Mouse (Mus musculus) 416B (cell line): Measurements from ENCODE around the gene Commd9.
A peak's percentile ranks its signal among the peaks of the same experiment; 100 is the strongest.

Experiments
- DNase-seq: peaks from one replicate; pipeline ENCODE4 v3.0.0; 2011; ENCODE audit warnings: low read depth

Commd9 gene

DNA sequence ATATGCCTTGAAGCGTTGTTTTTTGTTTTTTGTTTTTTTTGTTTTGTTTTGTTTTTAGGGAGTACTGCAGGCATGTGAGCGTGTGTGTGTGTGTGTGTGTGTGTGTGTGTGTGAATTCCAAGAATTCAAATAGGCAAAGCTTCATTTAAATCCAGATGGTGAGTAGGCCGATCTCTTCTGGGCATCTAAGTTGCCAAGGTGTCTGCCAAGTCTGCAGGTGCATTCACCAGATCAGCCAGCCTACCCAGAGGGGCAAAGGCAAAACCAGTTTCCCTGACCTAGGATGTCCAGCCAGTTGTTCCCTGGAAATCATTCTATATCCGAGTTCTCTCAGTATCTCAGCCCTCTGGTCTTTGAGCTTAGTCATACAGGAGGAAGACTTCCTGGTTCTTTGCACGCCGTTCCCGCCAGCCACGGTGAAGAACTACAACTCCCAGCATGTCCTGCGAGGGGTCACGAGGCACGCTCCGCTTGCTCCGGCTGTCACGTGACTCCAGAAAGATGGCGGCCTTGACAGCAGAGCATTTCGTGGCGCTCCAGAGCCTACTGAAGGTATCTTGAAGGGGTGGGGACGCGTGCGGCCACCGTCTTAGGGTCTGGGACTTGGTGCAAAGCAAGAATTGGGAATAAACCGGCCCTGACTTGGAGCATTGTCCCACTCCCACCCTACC is at the start of gene Commd9:
Commd9 (plus strand) TSS at position 480 of the 671 bp plus-strand sequence.
- DNase-seq, result peak; percentile 97

DNA sequence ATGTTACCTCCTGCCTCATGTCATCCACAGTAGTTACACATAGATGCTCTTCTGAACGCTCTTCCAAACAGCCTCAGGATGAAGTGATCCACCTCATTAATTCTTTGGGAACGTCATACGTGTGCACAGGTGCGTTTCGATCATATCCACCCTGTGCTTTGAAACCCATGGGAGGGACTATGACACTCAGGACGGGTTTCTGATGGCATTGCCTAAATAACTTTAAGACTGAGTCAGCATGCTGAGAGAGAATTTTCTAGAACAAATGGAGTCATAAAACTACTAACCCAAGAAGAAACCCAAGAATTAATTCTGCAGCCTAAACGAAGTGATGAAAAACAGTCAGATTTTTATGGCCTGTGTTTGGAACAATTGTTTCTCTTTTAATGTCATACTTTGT is 43.3 kb upstream of the Commd9 start:
- DNase-seq, result no peak

DNA sequence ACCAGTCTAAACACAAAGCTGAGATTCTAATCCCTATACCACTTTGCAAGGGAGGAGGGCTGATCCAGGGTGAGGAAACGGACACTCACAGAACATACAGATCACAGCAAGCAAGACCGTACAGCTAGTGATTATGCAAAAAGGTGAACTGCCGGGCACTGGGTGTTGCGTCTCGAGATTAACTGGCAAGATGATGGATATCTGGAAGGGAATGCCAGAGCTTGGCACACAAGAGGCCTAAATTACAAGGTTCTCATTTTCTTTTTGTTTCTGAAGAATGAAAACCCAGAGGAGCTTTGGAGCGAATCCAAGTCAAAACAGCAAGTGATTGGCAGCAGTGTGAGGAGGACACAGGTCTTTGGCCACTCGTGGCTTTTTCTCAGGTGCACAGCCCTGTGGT is 31.3 kb upstream of the Commd9 start:
- DNase-seq, result no peak

DNA sequence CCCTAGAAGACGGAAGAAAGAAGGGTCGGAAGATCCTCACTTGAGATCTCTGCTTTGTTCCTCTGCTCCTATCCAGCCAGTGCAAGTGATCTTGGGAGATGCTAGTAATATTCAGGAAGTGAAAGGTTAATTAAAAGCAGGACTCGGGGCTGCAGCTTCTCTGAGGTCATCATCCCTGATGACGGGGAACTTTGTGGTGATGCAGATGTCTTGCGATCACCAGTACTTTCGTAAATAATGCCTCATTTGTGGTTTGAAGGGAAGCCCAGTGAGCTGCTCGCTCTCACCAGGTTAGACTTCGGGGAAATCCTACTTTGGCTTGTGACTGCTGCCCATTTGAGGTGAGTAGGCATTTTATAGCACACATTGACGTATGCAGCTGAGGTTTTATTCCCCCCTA is 29.9 kb upstream of the Commd9 start:
- DNase-seq, result no peak

DNA sequence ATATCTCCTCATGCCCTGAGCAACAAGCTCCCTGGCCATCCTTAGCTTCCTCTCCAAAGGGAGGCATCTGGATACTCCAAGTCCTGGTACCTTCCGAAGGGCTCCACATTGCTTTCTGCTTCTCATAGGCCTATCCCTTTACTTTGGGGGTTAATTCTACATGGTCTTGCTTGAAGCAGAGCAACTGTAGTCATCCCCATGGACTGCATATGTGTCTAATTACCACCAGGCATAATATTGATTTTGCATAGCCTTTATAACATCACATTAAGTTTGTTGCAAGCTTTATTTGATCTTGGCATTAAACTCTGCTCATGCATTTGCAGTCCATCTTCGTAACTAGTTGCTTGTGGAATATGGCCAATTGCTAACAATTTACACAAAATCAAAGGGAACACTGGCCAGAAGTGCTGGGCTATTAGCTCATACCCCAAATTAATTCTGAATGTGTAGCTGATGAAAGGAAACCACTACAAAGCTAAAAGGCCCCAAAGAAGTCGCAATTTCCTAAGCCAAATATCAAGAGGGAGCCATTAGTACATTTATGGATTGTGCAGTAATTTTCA is 25.0 kb upstream of the Commd9 start:
- no peak for DNase-seq

DNA sequence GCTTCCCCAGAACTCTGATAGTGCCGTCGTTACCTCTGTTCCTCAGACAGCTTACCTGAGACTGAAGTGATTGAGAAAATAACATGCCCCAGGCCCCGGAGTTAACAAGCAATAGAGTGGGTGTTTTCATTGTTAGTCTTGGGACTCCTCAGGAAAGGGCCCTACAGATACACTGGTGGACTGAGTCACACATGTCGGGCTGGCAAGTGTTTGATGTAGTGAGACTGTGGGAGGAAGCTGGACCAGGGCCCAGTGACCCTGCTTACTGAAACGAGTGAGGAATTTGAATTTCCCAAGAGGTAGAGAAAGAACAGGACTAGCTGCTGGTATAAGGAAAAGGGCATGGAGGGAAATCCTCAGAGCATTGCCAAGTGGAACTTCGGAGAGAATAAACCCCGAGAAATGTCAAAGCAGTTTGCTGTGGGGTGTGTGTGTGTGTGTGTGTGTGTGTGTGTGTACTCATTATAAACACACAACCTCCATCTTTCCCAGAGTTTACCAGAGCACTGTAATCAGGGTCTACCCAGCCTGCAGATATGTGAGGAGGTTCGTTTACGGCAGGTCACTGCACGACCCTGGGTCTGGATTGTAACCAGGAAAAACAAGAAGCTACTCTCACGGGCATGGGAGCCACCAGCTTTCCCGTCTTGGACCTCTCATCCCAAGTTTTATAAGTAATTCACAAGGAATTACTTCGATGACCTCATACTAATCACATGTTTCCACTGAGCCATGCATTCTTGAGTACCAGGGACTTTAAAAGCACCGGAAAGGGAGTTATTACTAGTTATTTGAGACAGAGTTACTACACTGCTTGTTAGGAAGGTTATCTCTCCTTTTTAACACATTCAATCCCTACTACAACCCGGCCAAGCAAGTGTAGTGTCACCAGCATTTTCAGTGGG is 23.6 kb upstream of the Commd9 start:
- DNase-seq, result no peak

DNA sequence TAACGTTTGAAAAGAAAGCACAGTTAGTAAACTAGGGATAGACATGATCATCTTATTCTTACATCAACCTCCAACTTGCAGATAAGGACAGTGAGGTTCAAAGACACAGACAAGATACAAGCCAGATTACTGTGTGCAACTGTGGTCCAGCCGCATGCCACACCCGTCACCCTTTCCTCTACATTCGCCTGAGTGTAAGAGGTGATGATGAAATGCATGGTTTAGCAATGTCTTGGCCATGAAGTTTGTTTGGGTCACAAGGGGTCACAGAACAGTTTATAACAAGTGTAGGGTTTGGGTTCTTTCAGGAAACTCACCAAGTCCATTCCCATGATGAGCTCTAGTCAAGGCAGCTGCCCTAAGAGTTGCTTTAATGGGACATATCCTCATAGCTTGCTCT is 17.4 kb upstream of the Commd9 start:
- peak; percentile 72 for DNase-seq

DNA sequence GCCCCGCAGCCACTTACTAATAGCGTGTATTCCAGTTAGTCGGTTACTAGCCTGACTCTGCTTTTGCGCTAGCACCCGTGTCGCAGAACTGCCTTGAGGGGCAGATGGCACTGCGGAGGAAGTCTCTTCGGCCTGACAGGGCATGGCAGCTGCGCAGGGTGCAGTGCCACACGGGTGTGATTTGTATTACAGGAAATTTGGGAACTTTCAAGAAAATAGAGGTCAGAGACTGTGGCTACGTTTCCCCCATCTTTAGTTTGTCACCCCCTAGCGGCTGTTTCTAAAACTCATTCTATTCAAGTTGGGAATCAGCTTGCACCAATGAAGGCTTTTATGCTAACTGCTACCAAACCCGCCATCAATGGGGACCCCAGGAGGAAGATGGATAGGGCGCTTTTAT is 14.9 kb upstream of the Commd9 start:
- peak; percentile 51 for DNase-seq

DNA sequence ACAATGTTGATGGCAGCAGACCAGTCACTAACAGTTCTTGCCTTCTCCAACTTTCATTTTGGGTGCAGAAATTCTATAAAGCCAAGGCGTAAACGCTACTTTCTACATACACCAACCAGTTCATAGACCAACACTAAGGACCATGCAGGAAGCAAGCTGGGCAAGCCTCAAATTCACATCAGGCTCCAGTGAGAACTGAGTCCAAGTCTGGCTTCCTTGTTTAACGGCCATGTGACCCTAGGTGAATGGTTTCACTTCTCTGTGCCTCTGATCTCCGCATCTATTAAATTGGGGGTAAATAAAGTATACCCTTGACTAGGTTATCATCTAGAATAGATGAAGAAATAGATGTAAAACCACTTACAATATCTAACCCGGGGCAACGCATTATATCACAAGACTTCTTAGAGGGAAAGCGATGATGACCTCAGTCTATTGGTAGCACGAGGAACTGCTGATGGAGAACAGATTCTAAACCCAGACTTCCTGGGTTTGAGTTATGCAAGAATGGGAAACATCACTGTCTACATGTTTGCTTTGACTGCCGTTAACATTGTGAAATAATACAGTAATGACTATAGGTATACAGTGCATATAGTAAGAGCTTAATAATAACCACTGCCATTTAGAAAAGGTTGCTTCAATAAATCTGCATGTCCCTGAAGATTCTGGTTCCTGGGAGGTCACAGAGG is 4.4 kb upstream of the Commd9 start:
- peak; percentile 54 for DNase-seq

DNA sequence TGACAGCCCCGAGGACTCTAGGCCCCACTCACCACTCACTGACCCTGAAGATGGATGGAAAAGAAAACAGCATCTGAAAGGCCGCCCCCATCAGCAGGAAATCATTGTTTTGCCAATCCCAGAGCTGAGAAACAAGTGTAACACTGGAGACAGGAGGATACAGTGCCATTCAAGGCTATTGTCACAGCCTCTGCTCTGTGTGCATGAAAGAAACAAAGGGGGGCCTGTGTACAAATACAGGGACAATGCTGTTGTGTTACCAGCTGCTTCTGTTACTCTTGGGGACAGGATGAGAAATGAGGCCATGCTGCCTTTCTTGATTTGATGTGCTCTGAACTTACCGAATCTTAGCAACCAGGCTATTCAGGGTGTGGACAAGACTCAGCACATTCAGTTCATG is 3.0 kb upstream of the Commd9 start, which contains the start of gene Prr5l:
Prr5l (minus strand) TSS at position 30 of the 400 bp plus-strand sequence.
- no peak for DNase-seq

DNA sequence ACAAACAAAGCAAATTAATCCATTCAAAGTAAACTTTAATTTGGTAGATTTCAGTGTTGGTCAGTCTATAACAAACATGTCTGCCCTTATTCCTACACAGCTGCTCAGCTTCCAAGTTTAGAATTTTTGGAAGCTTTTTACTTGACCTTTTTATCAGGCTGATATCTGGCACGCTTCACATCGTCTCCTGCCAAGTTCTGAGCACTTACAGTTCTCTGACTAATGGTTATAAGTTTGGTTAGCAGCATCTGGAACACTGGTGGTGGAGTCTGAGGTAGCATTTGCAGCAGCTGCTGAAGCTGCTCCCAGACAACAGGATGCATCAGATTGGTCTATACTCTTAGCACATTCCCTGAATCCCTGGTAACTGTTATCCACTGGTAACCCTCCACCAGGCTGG is 1.8 kb upstream of the Commd9 start:
- DNase-seq, result no peak

DNA sequence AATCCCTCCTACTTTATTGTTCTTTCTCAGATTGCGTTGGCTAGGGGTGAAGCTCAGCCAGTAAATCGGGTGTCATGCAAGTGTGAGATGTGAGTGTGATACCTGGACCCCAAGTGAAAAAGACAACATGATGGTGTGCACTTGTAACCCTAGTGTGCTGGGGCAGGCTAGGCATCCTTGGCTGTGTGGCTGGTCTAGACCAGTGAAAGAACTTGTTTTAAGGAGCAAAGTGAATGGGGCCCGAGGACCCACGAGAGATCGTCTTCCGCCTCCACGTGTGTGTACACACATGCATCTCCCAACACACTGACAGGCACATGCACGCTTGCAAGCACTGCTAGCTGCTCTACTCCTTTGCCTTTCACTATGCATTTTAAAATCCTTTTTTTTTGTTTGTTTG is 2.8 kb downstream of the Commd9 start:
- no peak for DNase-seq

DNA sequence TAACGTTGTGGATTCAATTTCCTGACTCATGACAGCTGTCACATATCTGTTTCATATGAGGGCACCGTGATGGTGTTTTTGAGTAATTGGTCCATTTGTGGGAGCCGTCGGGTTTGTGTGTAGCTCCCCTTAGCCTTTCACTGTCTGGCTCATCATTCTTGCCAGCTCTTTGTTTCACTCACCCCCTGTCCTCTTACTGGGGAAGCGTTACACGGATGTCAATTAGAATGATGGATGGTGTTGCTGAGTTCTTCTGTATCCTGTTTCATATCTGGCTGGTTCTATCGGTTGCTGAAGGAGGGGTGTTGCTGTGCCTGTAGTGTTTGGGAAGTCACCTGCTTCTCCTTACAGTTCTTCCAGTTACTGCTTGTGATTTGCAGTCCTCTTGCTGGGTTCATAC is 5.1 kb downstream of the Commd9 start:
- DNase-seq, result no peak

DNA sequence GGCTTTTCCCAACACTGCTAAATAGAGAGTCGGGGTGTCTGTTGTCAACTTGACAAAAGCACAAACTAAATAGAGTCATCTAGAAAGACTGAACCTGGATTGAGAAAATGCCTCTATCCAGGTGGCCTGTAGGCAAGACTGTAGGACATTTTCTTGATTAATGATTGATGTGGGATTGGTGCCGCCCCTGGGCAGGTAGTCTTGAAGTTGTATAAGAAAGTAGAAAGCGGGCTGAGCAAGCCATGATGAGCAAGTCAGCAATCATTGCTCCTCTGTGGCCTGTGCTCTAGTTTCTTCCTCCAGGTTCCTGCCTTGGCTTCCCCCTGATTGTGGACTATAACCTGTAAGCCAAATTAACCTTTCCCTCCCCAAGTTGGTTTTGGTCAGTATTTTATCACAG is 8.1 kb downstream of the Commd9 start:
- no peak for DNase-seq

DNA sequence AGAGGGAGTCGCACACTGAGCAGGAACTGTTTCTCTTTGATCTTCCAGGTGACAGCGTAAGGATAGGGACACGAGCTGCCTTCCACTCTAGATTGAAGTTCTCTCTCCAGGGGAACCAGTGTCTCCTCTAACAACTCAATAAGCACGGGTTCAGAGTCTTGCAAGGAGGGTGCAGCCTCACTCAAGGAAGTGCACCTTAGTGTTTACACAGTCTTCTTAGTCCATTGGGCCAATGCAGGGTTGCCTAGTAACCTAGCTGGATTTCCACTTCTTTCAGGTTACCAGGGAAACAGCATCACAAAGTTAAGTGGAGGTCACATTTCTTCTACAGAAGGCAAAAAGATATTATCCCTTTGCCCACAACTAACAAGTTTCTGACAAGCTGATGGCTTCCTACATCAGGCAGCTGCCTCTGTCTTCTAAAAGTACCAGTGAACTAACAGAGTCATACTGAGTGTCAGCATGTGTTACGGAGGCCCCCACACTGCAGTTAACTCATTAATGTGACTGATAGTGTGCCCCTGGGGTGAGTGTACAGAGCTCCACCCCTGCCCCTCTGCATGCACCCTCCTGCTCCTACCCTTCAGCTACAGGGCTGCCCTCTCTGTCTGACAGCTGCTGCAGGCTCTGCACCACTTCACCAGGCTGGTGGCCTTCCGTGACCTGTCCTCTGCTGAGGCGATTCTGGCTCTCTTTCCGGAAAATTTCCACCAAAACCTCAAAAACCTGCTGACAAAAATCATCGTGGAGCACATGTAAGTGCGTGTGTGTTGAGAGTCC is 10.6 kb downstream of the Commd9 start:
- no peak for DNase-seq

DNA sequence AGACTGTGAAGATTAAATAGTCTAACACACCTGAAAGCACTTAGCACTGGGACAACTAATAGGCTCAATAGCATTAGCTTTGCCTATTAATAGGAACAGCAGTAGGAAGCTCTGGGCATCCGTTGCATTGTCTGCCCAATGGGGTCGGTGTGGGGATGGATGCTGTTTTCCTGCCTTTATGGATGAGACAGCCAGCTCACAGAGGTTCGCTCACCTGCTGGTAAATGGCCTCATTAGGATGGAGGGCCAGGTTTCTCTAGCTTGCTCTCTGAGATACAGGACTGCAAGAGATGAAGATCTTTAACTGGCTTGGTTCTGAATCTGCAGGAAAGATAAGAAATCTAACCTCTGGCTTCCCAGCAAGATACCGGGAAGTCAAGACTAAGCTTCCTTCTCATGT is 16.1 kb downstream of the Commd9 start:
- DNase-seq, result no peak

DNA sequence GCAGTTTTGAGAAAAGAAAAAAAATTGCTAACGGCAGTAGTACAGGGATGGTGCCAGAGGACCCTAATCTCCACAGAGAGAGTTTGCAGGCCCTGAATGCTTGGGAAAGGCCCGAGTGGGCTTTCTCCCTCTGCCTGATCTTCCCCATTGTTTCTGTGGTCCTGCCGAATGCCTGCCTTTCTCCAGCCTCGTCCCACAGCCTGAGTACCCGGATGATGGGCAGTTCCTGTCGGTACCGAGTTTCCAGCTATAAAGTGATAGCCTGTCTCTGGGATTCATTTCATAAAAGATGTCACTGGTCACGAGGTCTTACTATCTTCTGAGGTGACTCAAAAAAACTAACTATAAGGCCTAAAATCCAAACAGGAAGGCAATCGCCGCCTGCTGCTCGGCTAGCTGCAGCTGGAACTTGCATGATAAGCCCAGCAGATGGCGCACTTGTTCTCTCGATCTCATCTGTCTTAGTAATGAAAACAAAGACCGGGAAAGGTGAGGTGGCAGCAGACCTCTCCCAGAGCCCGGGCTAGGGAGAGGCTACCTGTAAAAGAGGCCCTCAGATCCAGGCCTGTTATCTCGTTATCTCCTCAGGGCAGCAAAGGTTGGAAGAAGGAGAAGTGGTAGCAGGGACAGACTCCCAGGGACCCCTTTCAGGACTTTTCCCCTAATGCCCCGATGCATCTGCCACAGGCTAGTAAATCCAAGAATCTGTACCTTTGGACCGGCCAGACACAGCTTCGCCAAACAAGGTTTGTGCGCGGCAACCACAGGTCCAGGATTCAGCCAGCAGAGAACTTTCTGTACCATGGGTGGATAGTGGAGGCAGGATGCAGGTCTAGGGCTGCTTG is 19.7 kb downstream of the Commd9 start:
- peak; percentile 78 for DNase-seq

DNA sequence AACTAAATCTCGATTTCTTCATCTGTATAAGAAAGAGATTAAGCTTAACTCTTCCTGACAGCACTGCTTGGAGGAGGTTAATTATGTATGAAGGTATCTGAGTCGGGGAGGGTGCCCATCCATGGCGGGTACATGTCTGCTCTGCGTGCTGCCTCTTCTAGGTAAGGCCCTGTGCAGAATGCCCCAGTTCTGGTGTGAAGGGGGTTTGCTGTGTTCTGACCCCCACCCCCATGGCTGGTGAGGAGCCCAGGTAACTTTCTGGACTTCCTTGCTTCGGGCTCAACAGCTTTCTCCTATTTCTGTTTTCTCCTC is 20.3 kb downstream of the Commd9 start:
- no peak for DNase-seq

DNA sequence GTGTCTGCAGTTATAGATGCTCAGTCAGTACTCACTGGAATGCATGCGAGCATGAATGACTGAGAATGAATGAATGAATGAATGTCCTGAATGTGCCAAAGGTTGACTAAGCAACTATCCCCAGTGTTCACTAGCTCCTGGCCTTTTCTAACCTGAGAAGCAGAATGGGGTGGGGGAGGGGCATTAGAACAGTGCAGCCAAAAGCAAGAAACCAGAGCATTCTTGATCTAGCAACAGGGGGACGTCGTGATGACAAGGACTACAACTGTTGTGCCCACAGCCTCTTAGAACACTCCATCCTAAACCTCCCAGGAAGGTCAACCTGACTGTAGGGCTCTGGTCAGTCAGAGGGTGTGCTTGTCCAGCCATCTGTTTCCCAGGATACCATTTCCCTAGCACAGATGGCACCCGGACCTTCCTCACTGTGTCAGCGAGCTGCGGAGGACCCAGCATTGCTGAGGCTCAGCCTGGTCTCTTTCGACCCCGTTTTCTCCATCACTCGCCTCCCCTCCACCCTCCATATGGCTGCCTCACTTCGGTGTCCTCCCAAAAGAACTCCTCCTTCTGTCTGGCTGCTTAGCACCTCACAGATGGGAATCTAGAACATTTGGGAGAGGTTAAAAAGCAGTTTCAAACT is 21.5 kb downstream of the Commd9 start:
- DNase-seq, result no peak

DNA sequence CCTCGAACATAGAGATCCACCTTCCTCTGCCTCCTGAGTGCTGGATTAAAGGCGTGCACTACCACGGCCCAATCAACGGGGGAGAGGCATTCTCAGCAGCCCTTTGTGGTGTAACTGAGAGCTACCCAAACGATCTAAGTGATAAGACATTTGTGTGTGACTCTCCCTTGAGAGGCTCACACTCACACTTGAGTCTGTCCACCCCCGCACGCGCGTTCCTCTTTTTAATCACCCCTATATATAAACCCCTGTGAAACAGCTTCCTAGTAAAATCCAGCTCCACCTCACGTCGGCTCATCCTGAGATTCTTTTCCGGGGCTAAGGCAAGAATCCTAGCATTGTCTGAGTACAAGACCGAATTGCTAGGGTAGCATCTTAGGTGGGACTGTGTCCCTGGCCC is 22.7 kb downstream of the Commd9 start:
- no peak for DNase-seq
